Mouse (Mus musculus) kidney, adult 18-20 months (tissue): ENCODE results near the gene Chac1.
A peak's percentile ranks its signal among the peaks of the same experiment; 100 is the strongest.

Experiments
- DNase-seq: peaks from one replicate; pipeline ENCODE4 v3.0.0; 2021

Gene Chac1

DNA sequence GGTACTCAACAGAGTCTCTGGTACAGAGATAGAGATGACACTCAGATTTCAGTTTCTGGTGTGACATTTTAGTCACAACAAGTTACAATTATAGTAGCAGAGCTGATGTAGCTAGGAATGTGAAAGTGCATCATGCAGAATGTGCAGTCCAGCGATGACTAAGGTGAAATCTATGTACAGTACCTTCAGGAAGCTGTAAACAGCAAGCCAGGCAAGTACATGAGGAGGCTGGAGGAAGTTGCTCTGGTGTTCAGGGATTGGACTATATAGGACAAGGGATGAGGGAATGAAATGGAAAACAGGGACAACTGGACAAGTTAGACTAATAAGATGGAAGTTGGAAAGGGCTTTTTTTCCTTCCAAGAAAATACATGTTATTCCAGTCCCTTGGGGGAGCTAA is 37.2 kb downstream of the Chac1 start:
- DNase-seq, result no peak

GRCm38 (mm10) chr2:119389992-119390391 is 39.0 kb downstream of the Chac1 start:
- DNase-seq, result no peak

DNA sequence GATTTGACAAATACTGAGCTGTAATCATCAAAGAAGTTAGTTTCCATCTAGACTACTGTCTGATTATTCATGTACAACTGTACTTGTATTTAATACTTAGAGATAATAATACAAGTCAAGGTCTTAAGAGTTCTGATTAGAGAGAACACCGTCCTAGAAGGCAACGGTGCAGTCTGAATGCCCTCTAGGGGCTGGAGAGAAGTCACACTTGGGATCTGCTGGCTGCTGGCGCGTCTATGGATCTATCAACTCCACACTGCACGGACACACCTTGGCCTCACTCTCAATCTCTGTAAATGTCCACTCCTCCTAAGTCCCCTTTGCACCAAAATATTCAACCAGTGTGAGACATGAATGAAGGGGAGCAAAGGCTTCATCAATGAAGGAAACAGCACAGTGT is 47.2 kb downstream of the Chac1 start:
- no peak for DNase-seq

- DNase-seq, result peak; percentile 10
Observed at GRCm38 (mm10) chr2:119398665-119399064, 47.6 kb downstream of the Chac1 start.

- DNase-seq, result no peak
Observed at GRCm38 (mm10) chr2:119399313-119399712, 48.3 kb downstream of the Chac1 start.
